Mouse (Mus musculus): Measurements from ENCODE around the gene Prim1. TPM values are rescaled to one million over a fixed set of nuclear protein-coding genes. Genes with fewer than 3 reads are reported as not detected.

Gene Prim1
- polyA plus RNA-seq (2015; fragmentation: Nextera tagmentation; extraction: Ambion mirVana): 74.6 and 83.5 TPM in 2 replicates

GRCm38 (mm10) chr10:128015068-128015934 lies at the start of gene Prim1:
TSS of gene Prim1 (plus strand) at chr10:128015168.

GRCm38 (mm10) chr10:128007446-128007845 lies 7.5 kb upstream of the Prim1 start, which contains the start of gene Hsd17b6:
TSS of gene Hsd17b6 (minus strand) at chr10:128007611.

GRCm38 (mm10) chr10:128058601-128059151 lies 43.7 kb downstream of the Prim1 start, which contains the start of gene Ptges3:
TSS of gene Ptges3 (plus strand) at chr10:128058954.

Other genes starting within 250 kb of the Prim1 start
- not detected in 2 replicates for gene Rdh9, start 238.8 kb upstream of the Prim1 start, polyA plus RNA-seq (2015; fragmentation: Nextera tagmentation; extraction: Ambion mirVana)
- gene Rdh16, start 214.0 kb upstream of the Prim1 start, polyA plus RNA-seq (2015; fragmentation: Nextera tagmentation; extraction: Ambion mirVana): not detected in 2 replicates
- gene Rdh19, start 165.2 kb upstream of the Prim1 start, polyA plus RNA-seq (2015; fragmentation: Nextera tagmentation; extraction: Ambion mirVana): not detected in 2 replicates
- not detected in 2 replicates for gene Rdh16f2, start 148.7 kb upstream of the Prim1 start, polyA plus RNA-seq (2015; fragmentation: Nextera tagmentation; extraction: Ambion mirVana)
- 0.10 TPM in 2 replicates for gene Rdh7, start 126.4 kb upstream of the Prim1 start, polyA plus RNA-seq (2015; fragmentation: Nextera tagmentation; extraction: Ambion mirVana)
- not detected in 2 replicates for gene Sdr9c7, start 116.7 kb upstream of the Prim1 start, polyA plus RNA-seq (2015; fragmentation: Nextera tagmentation; extraction: Ambion mirVana)
- gene Hsd17b6, start 7.6 kb upstream of the Prim1 start, polyA plus RNA-seq (2015; fragmentation: Nextera tagmentation; extraction: Ambion mirVana): not detected in 2 replicates
- gene Naca, start 20.4 kb downstream of the Prim1 start, polyA plus RNA-seq (2015; fragmentation: Nextera tagmentation; extraction: Ambion mirVana): 537 and 542 TPM in 2 replicates
- 268 and 285 TPM in 2 replicates for gene Ptges3, start 43.8 kb downstream of the Prim1 start, polyA plus RNA-seq (2015; fragmentation: Nextera tagmentation; extraction: Ambion mirVana)
- 1,326 and 1,411 TPM in 2 replicates for gene Atp5b, start 68.1 kb downstream of the Prim1 start, polyA plus RNA-seq (2015; fragmentation: Nextera tagmentation; extraction: Ambion mirVana)
- gene Baz2a, start 76.4 kb downstream of the Prim1 start, polyA plus RNA-seq (2015; fragmentation: Nextera tagmentation; extraction: Ambion mirVana): 8.9 and 9.9 TPM in 2 replicates
- gene Rbms2, start 165.1 kb downstream of the Prim1 start, polyA plus RNA-seq (2015; fragmentation: Nextera tagmentation; extraction: Ambion mirVana): 7.7 and 11.5 TPM in 2 replicates
- 0.90 and 1.2 TPM in 2 replicates for gene Gls2, start 179.3 kb downstream of the Prim1 start, polyA plus RNA-seq (2015; fragmentation: Nextera tagmentation; extraction: Ambion mirVana)
- 14.5 and 15.6 TPM in 2 replicates for gene Spryd4, start 196.6 kb downstream of the Prim1 start, polyA plus RNA-seq (2015; fragmentation: Nextera tagmentation; extraction: Ambion mirVana)
- gene Mip, start 210.7 kb downstream of the Prim1 start, polyA plus RNA-seq (2015; fragmentation: Nextera tagmentation; extraction: Ambion mirVana): not detected in 2 replicates
- 41.5 and 42.0 TPM in 2 replicates for gene Timeless, start 216.9 kb downstream of the Prim1 start, polyA plus RNA-seq (2015; fragmentation: Nextera tagmentation; extraction: Ambion mirVana)
- 0.27 and 0.45 TPM in 2 replicates for gene Apon, start 238.9 kb downstream of the Prim1 start, polyA plus RNA-seq (2015; fragmentation: Nextera tagmentation; extraction: Ambion mirVana)